Mouse (Mus musculus): ENCODE measurements around the gene Trabd2b. TPM values are rescaled to one million over a fixed set of nuclear protein-coding genes. Genes with fewer than 3 reads are reported as not detected.

Gene Trabd2b
- total and polyA plus RNA-seq, 3 experiments, result 0.05 TPM; not detected in 2

- Histone ChIP-seq H3K27me3 (ENCODE audit: insufficient read depth, low read length) (no peaks in the 10 kb centered on the region), H3K4me3 (ENCODE audit: low read depth, low read length) (no peak overlapping the region), H3K4me1 (ENCODE audit: insufficient read depth, low read depth, low read length) (no peaks in the 10 kb centered on the region), H3K36me3 (replicated peaks) (no peaks in the 10 kb centered on the region), H3K9me3 (replicated peaks) (peaks cover 34% of the 10 kb centered on the region)
- no peak for DNase-seq (ENCODE audit: low spot score)
- TF ChIP-seq TAL1 (conservative IDR thresholded peaks at IDR 0.05; ENCODE audit: low read depth, low read length) (no peak), GATA2 (IDR thresholded peaks at IDR 0.05; ENCODE audit: borderline replicate concordance, low read depth, low read length) (no peak), POLR2AphosphoS5 (IDR thresholded peaks at IDR 0.05; ENCODE audit: insufficient replicate concordance, low read depth, low read length) (no peak), CTCF (IDR thresholded peaks at IDR 0.05; ENCODE audit: low read depth, low read length) (no peak), GATA1 (IDR thresholded peaks at IDR 0.05; ENCODE audit: borderline replicate concordance, low read length) (no peak)
- no peak for ATAC-seq (ENCODE audit: extremely low read depth, insufficient number of reproducible peaks, low FRiP score, poor library complexity, severe bottlenecking)
These were observed 3.5 kb downstream of the Trabd2b start for GRCm38 (mm10) chr4:114410026-114410425.

GRCm38 (mm10) chr4:114410443-114410842 lies 3.9 kb downstream of the Trabd2b start:
- no peak overlapping the region for H3K4me3 ChIP-seq (ENCODE audit: low read depth, low read length)
- peaks cover 34% of the 10 kb centered on the region for H3K9me3 ChIP-seq (replicated peaks)
- no peak for DNase-seq (ENCODE audit: low spot score)
- no peaks in the 10 kb centered on the region for H3K27me3 ChIP-seq (ENCODE audit: insufficient read depth, low read length)
- H3K36me3 ChIP-seq (replicated peaks), result no peaks in the 10 kb centered on the region
- no peaks in the 10 kb centered on the region for H3K4me1 ChIP-seq (ENCODE audit: insufficient read depth, low read depth, low read length)
- ATAC-seq (ENCODE audit: extremely low read depth, insufficient number of reproducible peaks, low FRiP score, poor library complexity, severe bottlenecking), result no peak
- no peak for TF ChIP-seq TAL1 (conservative IDR thresholded peaks at IDR 0.05; ENCODE audit: low read depth, low read length)
- TF ChIP-seq GATA2 (IDR thresholded peaks at IDR 0.05; ENCODE audit: borderline replicate concordance, low read depth, low read length), result no peak
- TF ChIP-seq CTCF (IDR thresholded peaks at IDR 0.05; ENCODE audit: low read depth, low read length), result no peak
- no peak for TF ChIP-seq POLR2AphosphoS5 (IDR thresholded peaks at IDR 0.05; ENCODE audit: insufficient replicate concordance, low read depth, low read length)
- no peak for TF ChIP-seq GATA1 (IDR thresholded peaks at IDR 0.05; ENCODE audit: borderline replicate concordance, low read length)

DNA sequence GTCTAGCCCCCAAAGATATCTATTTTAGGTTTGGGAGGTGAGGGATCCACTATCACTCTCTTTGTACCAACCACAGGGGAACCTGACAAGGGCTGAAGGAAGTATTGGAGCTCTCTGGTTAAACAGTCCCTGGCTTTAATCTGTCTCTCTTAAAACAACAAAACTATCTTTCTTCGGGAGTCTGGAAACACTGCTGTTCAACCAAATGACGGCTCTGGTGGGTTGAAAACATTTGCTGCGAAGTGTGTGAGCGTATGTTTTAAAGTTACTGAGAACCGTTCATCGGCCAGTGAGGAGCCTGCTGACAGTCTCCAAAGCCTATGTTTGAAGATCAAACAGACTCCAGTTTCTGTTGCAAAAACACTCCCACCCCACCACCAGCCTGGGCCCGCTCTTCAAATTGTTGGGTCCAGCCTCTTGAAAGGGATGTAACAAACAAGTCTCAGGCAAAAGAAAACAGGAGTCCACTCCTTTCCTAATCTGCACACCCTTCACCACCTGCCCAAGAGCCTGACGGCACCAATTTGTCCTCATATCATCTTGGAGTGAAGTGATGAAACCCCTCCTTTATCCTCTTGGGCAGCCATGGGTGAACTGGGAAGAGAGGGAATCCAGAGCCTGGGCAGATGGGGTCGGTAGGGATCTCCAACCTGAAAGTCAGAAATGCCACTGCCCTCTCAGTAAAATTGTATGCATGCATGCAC lies 4.6 kb downstream of the Trabd2b start:
- no peak overlapping the region for H3K4me3 ChIP-seq (ENCODE audit: low read depth, low read length)
- ATAC-seq (ENCODE audit: extremely low read depth, insufficient number of reproducible peaks, low FRiP score, poor library complexity, severe bottlenecking) (no peak), DNase-seq (ENCODE audit: low spot score) (no peak)
- H3K27me3 ChIP-seq (ENCODE audit: insufficient read depth, low read length), result no peaks in the 10 kb centered on the region
- no peaks in the 10 kb centered on the region for H3K36me3 ChIP-seq (replicated peaks)
- H3K9me3 ChIP-seq (replicated peaks), result peaks cover 29% of the 10 kb centered on the region
- H3K4me1 ChIP-seq (ENCODE audit: insufficient read depth, low read depth, low read length), result no peaks in the 10 kb centered on the region
- no peak for TF ChIP-seq TAL1 (conservative IDR thresholded peaks at IDR 0.05; ENCODE audit: low read depth, low read length)
- TF ChIP-seq CTCF (IDR thresholded peaks at IDR 0.05; ENCODE audit: low read depth, low read length), result no peak
- no peak for TF ChIP-seq GATA1 (IDR thresholded peaks at IDR 0.05; ENCODE audit: borderline replicate concordance, low read length)

GRCm38 (mm10) chr4:114411846-114412390 lies 5.4 kb downstream of the Trabd2b start:
- Histone ChIP-seq H3K36me3 (replicated peaks) (no peaks in the 10 kb centered on the region), H3K4me3 (ENCODE audit: low read depth, low read length) (no peak overlapping the region), H3K4me1 (ENCODE audit: insufficient read depth, low read depth, low read length) (no peaks in the 10 kb centered on the region), H3K27me3 (ENCODE audit: insufficient read depth, low read length) (no peaks in the 10 kb centered on the region), H3K9me3 (replicated peaks) (peaks cover 21% of the 10 kb centered on the region)
- TF ChIP-seq GATA2 (IDR thresholded peaks at IDR 0.05; ENCODE audit: borderline replicate concordance, low read depth, low read length), result no peak
- TF ChIP-seq CTCF (IDR thresholded peaks at IDR 0.05; ENCODE audit: low read depth, low read length), result no peak
- TF ChIP-seq POLR2AphosphoS5 (IDR thresholded peaks at IDR 0.05; ENCODE audit: insufficient replicate concordance, low read depth, low read length), result no peak
- TF ChIP-seq GATA1 (IDR thresholded peaks at IDR 0.05; ENCODE audit: borderline replicate concordance, low read length), result no peak
- no peak for TF ChIP-seq TAL1 (conservative IDR thresholded peaks at IDR 0.05; ENCODE audit: low read depth, low read length)
- ATAC-seq (ENCODE audit: extremely low read depth, insufficient number of reproducible peaks, low FRiP score, poor library complexity, severe bottlenecking) (no peak), DNase-seq (ENCODE audit: low spot score) (no peak)

- no peak for TF ChIP-seq GATA1 (IDR thresholded peaks at IDR 0.05; ENCODE audit: borderline replicate concordance, low read length)
- TF ChIP-seq GATA2 (IDR thresholded peaks at IDR 0.05; ENCODE audit: borderline replicate concordance, low read depth, low read length), result no peak
- TF ChIP-seq TAL1 (conservative IDR thresholded peaks at IDR 0.05; ENCODE audit: low read depth, low read length), result no peak
- TF ChIP-seq CTCF (IDR thresholded peaks at IDR 0.05; ENCODE audit: low read depth, low read length), result no peak
- no peak for TF ChIP-seq POLR2AphosphoS5 (IDR thresholded peaks at IDR 0.05; ENCODE audit: insufficient replicate concordance, low read depth, low read length)
- ATAC-seq (ENCODE audit: extremely low read depth, insufficient number of reproducible peaks, low FRiP score, poor library complexity, severe bottlenecking) (no peak), DNase-seq (ENCODE audit: low spot score) (no peak)
- no peak overlapping the region for H3K4me3 ChIP-seq (ENCODE audit: low read depth, low read length)
- peaks cover 5% of the 10 kb centered on the region for H3K9me3 ChIP-seq (replicated peaks)
- no peaks in the 10 kb centered on the region for H3K36me3 ChIP-seq (replicated peaks)
- no peaks in the 10 kb centered on the region for H3K4me1 ChIP-seq (ENCODE audit: insufficient read depth, low read depth, low read length)
- H3K27me3 ChIP-seq (ENCODE audit: insufficient read depth, low read length), result no peaks in the 10 kb centered on the region
These were observed 9.6 kb downstream of the Trabd2b start for GRCm38 (mm10) chr4:114415925-114416645.

- Histone ChIP-seq H3K9me3 (replicated peaks) (peaks cover 9% of the 10 kb centered on the region), H3K27me3 (ENCODE audit: insufficient read depth, low read length) (no peaks in the 10 kb centered on the region), H3K4me3 (ENCODE audit: low read depth, low read length) (no peak overlapping the region), H3K4me1 (ENCODE audit: insufficient read depth, low read depth, low read length) (no peaks in the 10 kb centered on the region), H3K36me3 (replicated peaks) (no peaks in the 10 kb centered on the region)
- ATAC-seq (ENCODE audit: extremely low read depth, insufficient number of reproducible peaks, low FRiP score, poor library complexity, severe bottlenecking) (no peak), DNase-seq (ENCODE audit: low spot score) (no peak)
- TF ChIP-seq CTCF (IDR thresholded peaks at IDR 0.05; ENCODE audit: low read depth, low read length), result no peak
- no peak for TF ChIP-seq GATA2 (IDR thresholded peaks at IDR 0.05; ENCODE audit: borderline replicate concordance, low read depth, low read length)
- no peak for TF ChIP-seq GATA1 (IDR thresholded peaks at IDR 0.05; ENCODE audit: borderline replicate concordance, low read length)
- no peak for TF ChIP-seq TAL1 (conservative IDR thresholded peaks at IDR 0.05; ENCODE audit: low read depth, low read length)
- no peak for TF ChIP-seq POLR2AphosphoS5 (IDR thresholded peaks at IDR 0.05; ENCODE audit: insufficient replicate concordance, low read depth, low read length)
These were observed 13.6 kb downstream of the Trabd2b start for GRCm38 (mm10) chr4:114420154-114420553.

Data from G1E (cell line).